Mouse (Mus musculus) heart, adult 8-10 months (tissue): ENCODE data around the gene Mok. TPM values are rescaled to one million over a fixed set of nuclear protein-coding genes. Genes with fewer than 3 reads are reported as not detected.
A peak's percentile ranks its signal among the peaks of the same experiment; 100 is the strongest.
"Not testable (repeated sequence)": the region's sequence is repeated elsewhere in the genome, so short reads cannot be mapped to it uniquely, and the experiment has no call there.

Experiments
- DNase-seq: peaks from one replicate; pipeline ENCODE4 v3.0.0; 2022; ENCODE audit warnings: low spot score
- total RNA-seq, 4 experiments: library from RNA; stranded (reverse); gene quantifications; 2 replicates each; pipeline ENCODE4 v1.2.4; 2022

Mok gene
- under 1 TPM; 0.50 to 0.80 (median 0.70) TPM for total RNA-seq

DNA sequence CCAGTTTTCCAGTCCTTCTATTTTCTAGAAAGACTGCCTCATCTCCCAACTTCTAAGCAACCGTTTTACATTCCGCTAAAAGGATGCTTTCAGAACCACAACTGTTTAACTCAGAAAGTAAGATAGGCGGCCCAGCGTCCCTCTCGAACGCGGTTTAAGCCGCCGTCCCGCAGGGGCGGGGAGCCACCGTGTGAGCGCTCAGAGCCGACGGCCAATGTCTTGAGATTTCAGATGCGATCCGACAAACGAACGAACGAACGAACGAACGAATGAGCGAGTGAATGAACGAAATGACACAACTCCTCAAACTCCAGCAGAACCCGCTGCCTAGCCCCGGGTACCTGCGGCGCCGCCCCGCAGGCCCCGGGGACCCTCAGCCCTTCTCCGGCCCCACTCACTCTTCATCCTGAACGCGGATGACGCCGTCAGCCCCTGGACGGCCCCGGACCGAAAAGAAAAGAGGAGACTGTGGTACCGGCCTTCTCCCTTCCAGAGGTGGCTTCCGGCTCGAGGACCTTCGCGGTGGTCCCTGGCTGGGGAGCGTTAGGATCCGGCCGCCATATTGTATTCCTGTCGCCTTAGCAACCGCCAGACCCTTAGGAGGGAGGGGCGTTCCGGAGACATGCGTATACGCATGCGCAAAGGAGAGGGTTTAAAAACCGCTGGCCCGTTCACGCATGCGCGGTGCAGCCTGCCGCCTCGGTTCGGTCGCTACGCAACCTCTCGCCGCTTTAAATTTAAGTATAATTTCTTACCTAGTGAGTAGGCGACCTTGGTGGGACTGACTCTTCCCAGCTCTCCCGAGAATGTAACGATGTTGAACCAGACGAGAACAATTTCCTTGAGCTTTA, at the start of gene Mok:
Gene Mok (minus strand): TSS at position 592 of the 851 bp plus-strand sequence.
- DNase-seq = peak; percentile 98

- peak; percentile 94 for DNase-seq
Observed at GRCm38 (mm10) chr12:110889036-110890020, 48.6 kb upstream of the Mok start, which contains the start of the genes Cinp and Tecpr2. Gene Cinp (minus strand): TSS chr12:110889145. Gene Tecpr2 (plus strand): TSS chr12:110889264.

DNA sequence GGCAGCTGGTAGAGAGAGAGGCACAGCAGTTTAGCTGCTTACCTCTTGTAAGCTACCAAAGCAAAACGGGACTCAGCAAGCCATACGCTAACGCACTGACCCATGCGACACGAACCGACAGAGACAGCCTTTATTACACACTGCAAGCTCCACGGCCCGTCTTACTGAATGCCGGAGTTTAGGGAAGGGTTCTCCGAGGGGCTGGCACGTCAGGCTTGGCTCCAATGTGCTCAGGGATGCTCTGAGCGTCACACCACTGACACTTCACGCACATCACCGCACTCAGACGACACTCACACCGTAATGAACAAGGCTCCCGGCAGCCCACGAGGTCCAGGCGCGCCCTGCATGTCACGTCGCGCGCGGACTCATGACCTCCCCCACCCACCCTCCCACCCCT, 47.9 kb upstream of the Mok start:
- no peak for DNase-seq

DNA sequence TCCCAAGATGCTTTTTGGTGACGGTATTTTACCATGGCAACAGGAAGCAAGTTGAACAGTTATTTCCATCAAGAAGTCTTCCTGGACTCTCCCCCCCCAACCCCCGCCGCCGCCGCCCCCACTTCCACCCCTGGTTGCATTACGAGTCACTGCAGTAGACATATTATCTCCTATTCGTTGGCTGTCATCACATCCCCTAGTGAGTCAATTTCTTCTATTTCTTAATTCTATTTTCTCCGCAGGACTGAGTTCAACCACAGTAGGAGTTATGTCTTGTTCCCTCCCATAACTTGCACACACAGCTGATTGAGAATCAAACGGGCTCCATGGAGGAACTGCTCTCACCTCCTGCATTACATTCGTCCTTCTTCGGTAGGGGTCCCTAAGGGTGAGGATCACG, 47.4 kb upstream of the Mok start:
- no peak for DNase-seq

- DNase-seq = no peak
Observed at GRCm38 (mm10) chr12:110885251-110885650, 44.5 kb upstream of the Mok start.

DNA sequence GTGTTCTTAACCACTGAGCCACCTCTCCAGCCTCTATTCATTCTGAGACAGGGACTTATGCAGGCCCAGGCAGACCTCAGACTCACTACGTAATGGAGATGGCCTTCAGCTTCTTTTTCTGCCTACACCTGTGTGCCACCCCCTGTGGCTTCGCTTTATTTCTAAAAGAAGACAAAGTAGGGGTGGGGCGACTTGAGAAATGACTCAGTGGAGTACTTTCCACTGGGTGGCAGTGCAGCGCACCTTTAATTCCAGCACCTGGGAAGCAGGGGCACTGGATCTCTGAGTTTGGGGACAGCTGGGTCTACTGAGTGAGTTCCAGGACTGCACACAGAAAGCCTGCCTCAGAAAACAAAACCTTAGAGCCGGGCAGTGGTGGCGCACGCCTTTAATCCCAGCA, 41.6 kb upstream of the Mok start:
- no peak for DNase-seq

GRCm38 (mm10) chr12:110875351-110875750, 34.6 kb upstream of the Mok start:
- no peak for DNase-seq

- no peak for DNase-seq
Observed at GRCm38 (mm10) chr12:110871247-110871646, 30.5 kb upstream of the Mok start.

DNA sequence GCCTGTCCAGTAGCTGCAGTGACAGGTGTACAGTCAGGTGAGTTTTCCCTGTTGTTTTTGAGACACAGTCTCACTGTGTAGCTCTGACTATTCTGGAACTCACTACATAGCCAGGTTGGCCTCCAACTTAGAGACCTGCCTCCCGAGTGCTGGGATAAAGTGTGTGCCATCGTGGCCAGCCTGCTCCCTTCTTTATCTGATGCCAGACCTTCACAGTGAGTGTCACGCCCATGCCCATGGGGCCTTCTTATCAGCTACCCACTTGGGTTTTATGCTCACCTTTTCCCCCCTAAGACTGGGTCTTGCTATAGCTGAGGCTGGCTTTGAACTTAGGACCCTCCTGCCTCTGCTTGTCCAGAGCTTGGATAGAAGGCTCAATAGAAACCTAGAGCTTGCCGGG, 29.4 kb upstream of the Mok start:
- DNase-seq = no peak

DNA sequence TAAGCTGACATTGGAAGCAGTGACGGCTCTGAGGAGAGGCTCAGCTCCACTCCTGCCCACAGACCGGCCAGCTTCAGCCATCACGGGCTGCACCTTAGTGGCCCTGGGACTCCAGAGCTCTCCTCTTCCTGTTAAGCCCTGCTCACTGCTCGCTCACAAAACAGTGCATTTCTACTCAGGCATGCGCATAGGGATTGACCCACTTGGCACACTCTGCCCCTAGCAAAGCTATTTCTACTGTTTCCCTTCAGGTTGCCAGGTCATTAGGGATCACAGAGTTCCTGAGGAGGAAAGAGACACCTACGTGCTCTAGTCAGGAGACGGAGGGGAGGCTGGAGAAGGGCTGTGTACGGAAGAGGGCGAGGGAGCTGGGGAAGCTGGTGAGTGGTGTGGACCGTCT, 25.2 kb upstream of the Mok start:
- no peak for DNase-seq

DNA sequence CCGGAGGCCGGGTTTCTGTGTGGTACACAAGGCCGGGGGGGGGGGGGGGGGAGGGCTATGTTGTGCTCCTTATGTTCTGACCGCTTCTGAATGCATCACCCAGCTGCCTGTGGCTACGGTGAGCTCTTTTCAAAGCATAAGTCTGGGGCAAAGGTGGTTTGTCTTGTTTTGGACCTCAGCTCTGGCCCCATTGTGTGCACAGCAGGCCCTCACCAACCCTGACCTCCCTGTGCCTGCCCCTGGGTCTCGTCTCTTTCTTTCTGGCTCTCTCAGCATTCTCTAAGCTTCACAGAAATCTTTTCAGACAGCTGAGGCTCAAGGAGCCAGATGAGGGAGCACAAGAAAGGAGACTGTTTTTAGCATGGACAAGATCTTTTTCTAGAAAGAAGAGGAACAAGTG, 24.8 kb upstream of the Mok start:
- DNase-seq = no peak

- DNase-seq = no peak
Observed at GRCm38 (mm10) chr12:110864008-110864407, 23.3 kb upstream of the Mok start.

GRCm38 (mm10) chr12:110861256-110861655, 20.5 kb upstream of the Mok start:
- no peak for DNase-seq

- DNase-seq = no peak
Observed at GRCm38 (mm10) chr12:110860293-110860692, 19.6 kb upstream of the Mok start.

DNA sequence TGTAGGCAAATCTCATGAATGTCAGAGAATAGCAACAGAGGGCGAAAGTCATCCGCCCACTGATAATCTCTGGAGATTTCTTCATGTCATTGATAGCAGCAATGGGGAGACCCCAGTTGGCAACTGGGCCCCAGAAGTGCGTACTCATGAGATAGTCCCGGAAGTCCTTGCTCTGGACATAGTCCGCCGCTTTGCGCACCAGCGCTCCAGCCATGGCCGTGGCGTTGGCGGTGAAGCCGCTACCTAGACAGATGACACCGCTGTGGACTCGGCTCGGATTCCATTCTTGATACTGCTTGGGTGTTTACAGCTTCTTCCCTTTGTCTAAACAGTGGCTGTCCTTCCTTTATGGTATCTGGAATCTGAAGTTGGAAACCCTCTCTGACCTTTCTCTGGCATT, 17.9 kb upstream of the Mok start:
- not testable (repeated sequence) for DNase-seq

GRCm38 (mm10) chr12:110857196-110857595, 16.5 kb upstream of the Mok start:
- DNase-seq = no peak

GRCm38 (mm10) chr12:110854786-110855737, 14.3 kb upstream of the Mok start:
- no peak for DNase-seq

DNA sequence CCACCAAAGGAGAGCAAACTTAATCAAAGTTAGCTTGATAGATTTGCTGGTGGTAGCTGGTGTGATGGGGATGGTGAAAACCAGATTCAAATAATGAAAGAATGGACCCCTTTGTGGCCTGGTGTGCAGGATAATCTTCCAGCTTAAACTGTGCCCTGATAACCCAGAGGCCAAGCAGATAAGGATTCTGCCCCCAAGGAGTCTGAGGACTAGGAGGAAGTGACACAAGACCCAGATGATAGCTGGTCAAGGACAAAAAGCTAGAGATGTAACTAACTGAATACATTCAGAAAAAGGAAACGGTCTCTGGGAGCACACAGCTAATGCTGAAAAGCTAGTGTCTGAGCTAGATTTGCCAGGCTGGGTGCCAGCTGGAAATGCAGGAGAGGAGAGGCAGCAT, 11.2 kb upstream of the Mok start:
- DNase-seq = no peak

- no peak for DNase-seq
Observed at GRCm38 (mm10) chr12:110851414-110851813, 10.7 kb upstream of the Mok start.

DNA sequence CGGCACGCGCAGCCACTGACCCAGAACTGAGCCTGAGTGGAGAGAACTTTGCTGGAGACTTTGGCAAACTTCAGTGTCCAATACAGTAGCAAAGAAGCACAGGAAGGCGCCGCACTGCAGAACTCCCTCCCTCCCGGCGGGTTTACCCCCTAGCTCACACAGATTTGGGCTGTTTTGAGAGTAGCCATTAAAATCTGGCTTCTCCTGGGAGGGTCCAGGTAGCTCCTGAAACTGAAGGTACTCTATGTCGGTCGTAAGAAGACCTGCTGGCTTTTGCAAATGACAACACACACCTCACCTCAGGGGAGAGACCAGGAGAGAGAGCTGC, 10.2 kb upstream of the Mok start:
- no peak for DNase-seq
